Mouse (Mus musculus) adrenal gland, postnatal 25 days (tissue): ENCODE data around the gene Fgfr2. TPM values are rescaled to one million over a fixed set of nuclear protein-coding genes. Genes with fewer than 3 reads are reported as not detected.

ENCODE experiments used
- DNase-seq: peaks from one replicate; pipeline ENCODE4 v3.0.0; 2021; ENCODE audit warnings: mixed read lengths
- total RNA-seq: library from RNA; stranded (reverse); gene quantifications from 2 replicates; pipeline ENCODE4 v1.2.3, GENCODE M21; 2021

Gene Fgfr2
- total RNA-seq, 1 experiment from 2014 or later = 186 TPM

- no peak for DNase-seq
Measured at GRCm38 (mm10) chr7:130340412-130341152, 2782.6 kb downstream of the Fgfr2 start.

GRCm38 (mm10) chr7:130337601-130338000 is 2785.5 kb downstream of the Fgfr2 start:
- no peak for DNase-seq

GRCm38 (mm10) chr7:130335440-130336051 is 2787.6 kb downstream of the Fgfr2 start:
- DNase-seq = no peak

- DNase-seq = no peak
Measured at GRCm38 (mm10) chr7:130332515-130333220, 2790.5 kb downstream of the Fgfr2 start.

- no peak for DNase-seq
Measured at GRCm38 (mm10) chr7:130327603-130328365, 2795.4 kb downstream of the Fgfr2 start.

GRCm38 (mm10) chr7:130325983-130326433 is 2797.1 kb downstream of the Fgfr2 start:
- DNase-seq = peak; percentile 24

GRCm38 (mm10) chr7:130324716-130325401 is 2798.3 kb downstream of the Fgfr2 start:
- no peak for DNase-seq

GRCm38 (mm10) chr7:130323766-130324165 is 2799.4 kb downstream of the Fgfr2 start:
- no peak for DNase-seq

GRCm38 (mm10) chr7:130319799-130320556 is 2803.2 kb downstream of the Fgfr2 start:
- DNase-seq = peak; percentile 71

- DNase-seq = no peak
Measured at GRCm38 (mm10) chr7:130316294-130316693, 2806.9 kb downstream of the Fgfr2 start.

GRCm38 (mm10) chr7:130315221-130315620 is 2807.9 kb downstream of the Fgfr2 start:
- no peak for DNase-seq

GRCm38 (mm10) chr7:130314658-130315057 is 2808.5 kb downstream of the Fgfr2 start:
- no peak for DNase-seq

GRCm38 (mm10) chr7:130311362-130311761 is 2811.8 kb downstream of the Fgfr2 start:
- DNase-seq = no peak

- DNase-seq = no peak
Measured at GRCm38 (mm10) chr7:130309180-130309579, 2814.0 kb downstream of the Fgfr2 start.

GRCm38 (mm10) chr7:130307036-130307435 is 2816.1 kb downstream of the Fgfr2 start:
- DNase-seq = no peak

- no peak for DNase-seq
Measured at GRCm38 (mm10) chr7:130304642-130305041, 2818.5 kb downstream of the Fgfr2 start.

- DNase-seq = no peak
Measured at GRCm38 (mm10) chr7:130303464-130303863, 2819.7 kb downstream of the Fgfr2 start.

GRCm38 (mm10) chr7:130300606-130301005 is 2822.5 kb downstream of the Fgfr2 start:
- DNase-seq = no peak

GRCm38 (mm10) chr7:130298926-130299594 is 2824.1 kb downstream of the Fgfr2 start:
- no peak for DNase-seq

- DNase-seq = no peak
Measured at GRCm38 (mm10) chr7:130291179-130291578, 2832.0 kb downstream of the Fgfr2 start.
